9 mouse cellular contexts compared by ENCODE assay signal in genomic region chr13:56221995-56222848, GRCm38 (mm10). TPM values are rescaled to one million over a fixed set of nuclear protein-coding genes. Genes with fewer than 3 reads are reported as not detected.
A peak's percentile ranks its signal among the peaks of the same experiment; 100 is the strongest.
DNase-seq lines count a peak whose midpoint lies in the region; ATAC-seq and TF ChIP-seq lines count a peak whose summit lies in the region.
"Had no signal": no experiment of that assay in that cellular context is flagged by ENCODE, and none has a peak within 500 bp of the region (broad histone marks: within the 10 kb centered on the region; RNA-seq: fewer than 3 reads in every experiment).

No protein-coding gene starts in this region.

- no peak for DNase-seq in kidney, postnatal 25 days
- DNase-seq in hindbrain, embryonic 14.5 days (ENCODE audit: low spot score), result peak; percentile 54
- DNase-seq in limb, embryonic 14.5 days (ENCODE audit: low spot score), result no peak
- peak; percentile 31 for DNase-seq in right cerebral cortex, postnatal 25 days
- DNase-seq in adrenal gland, adult 18-20 months (ENCODE audit: low spot score in 2 of 2), result no peak
- DNase-seq in adrenal gland, postnatal 10 days, result no peak

- H3K27me3 ChIP-seq in kidney, embryonic 15.5 days, result peaks cover 77% of the 10 kb centered on the region
- peaks cover 61% of the 10 kb centered on the region for H3K27me3 ChIP-seq in embryonic facial prominence, embryonic 15.5 days
- peaks cover 82% of the 10 kb centered on the region for H3K27me3 ChIP-seq in hindbrain, embryonic 14.5 days (ENCODE audit: control insufficient read depth, insufficient read depth, low read length)
- H3K27me3 ChIP-seq in limb, embryonic 14.5 days (ENCODE audit: control insufficient read depth, insufficient read depth, low read length), result peaks cover 45% of the 10 kb centered on the region

- no peak overlapping the region for H3K9ac ChIP-seq in kidney, embryonic 15.5 days
- H3K9ac ChIP-seq in embryonic facial prominence, embryonic 15.5 days, result no peak overlapping the region
- peak overlapping the region; percentile 44; the same call in 1 of the 2 replicates for H3K9ac ChIP-seq in hindbrain, embryonic 14.5 days
- peak overlapping the region; percentile 52 for H3K9ac ChIP-seq in limb, embryonic 14.5 days (ENCODE audit: low read depth, low read length, severe bottlenecking)

- no peak for TF ChIP-seq POLR2A in limb, embryonic 14.5 days (IDR thresholded peaks at IDR 0.05; ENCODE audit: borderline replicate concordance, extremely low read depth, insufficient read depth, insufficient read length)

- H3K9me3 ChIP-seq in kidney, embryonic 15.5 days (replicated peaks), result no peaks in the 10 kb centered on the region
- no peaks in the 10 kb centered on the region for H3K9me3 ChIP-seq in embryonic facial prominence, embryonic 15.5 days (replicated peaks)
- no peaks in the 10 kb centered on the region for H3K9me3 ChIP-seq in hindbrain, embryonic 14.5 days (ENCODE audit: control insufficient read depth, low read length)
- no peaks in the 10 kb centered on the region for H3K9me3 ChIP-seq in limb, embryonic 14.5 days (ENCODE audit: control insufficient read depth, low read length)

- H3K4me2 ChIP-seq in kidney, embryonic 15.5 days, result peak overlapping the region; percentile 87
- peak overlapping the region; percentile 95 for H3K4me2 ChIP-seq in embryonic facial prominence, embryonic 15.5 days (replicated peaks)
- peak overlapping the region; percentile 72 for H3K4me2 ChIP-seq in hindbrain, embryonic 14.5 days (replicated peaks)
- peak overlapping the region; percentile 88 for H3K4me2 ChIP-seq in limb, embryonic 14.5 days (replicated peaks; ENCODE audit: low read depth, low read length, severe bottlenecking)

- peak overlapping the region; percentile 64 for H3K27ac ChIP-seq in kidney, embryonic 15.5 days
- no peak overlapping the region for H3K27ac ChIP-seq in embryonic facial prominence, embryonic 15.5 days (replicated peaks)
- no peak overlapping the region for H3K27ac ChIP-seq in hindbrain, embryonic 14.5 days
- H3K27ac ChIP-seq in limb, embryonic 14.5 days (replicated peaks; ENCODE audit: low read depth, low read length), result no peak overlapping the region

- ATAC-seq in kidney, embryonic 15.5 days (replicated peaks; ENCODE audit: low FRiP score), result peak; percentile 63; the same call in 1 of the 2 replicates
- no peak for ATAC-seq in embryonic facial prominence, embryonic 15.5 days (ENCODE audit: insufficient number of reproducible peaks, low FRiP score, low TSS enrichment, low read depth)
- ATAC-seq in hindbrain, embryonic 14.5 days (ENCODE audit: low FRiP score), result peak; percentile 65; the same call in 1 of the 2 replicates
- peak; percentile 24; the same call in 1 of the 2 replicates for ATAC-seq in limb, embryonic 14.5 days (ENCODE audit: low FRiP score, low read depth)

- peaks cover 31% of the 10 kb centered on the region for H3K4me1 ChIP-seq in kidney, embryonic 15.5 days
- H3K4me1 ChIP-seq in embryonic facial prominence, embryonic 15.5 days, result peaks cover 35% of the 10 kb centered on the region
- H3K4me1 ChIP-seq in hindbrain, embryonic 14.5 days (replicated peaks; ENCODE audit: control insufficient read depth, insufficient read depth, low read length), result peaks cover 13% of the 10 kb centered on the region
- H3K4me1 ChIP-seq in limb, embryonic 14.5 days (ENCODE audit: control insufficient read depth, insufficient read depth, low read length), result peaks cover 14% of the 10 kb centered on the region

- WGBS in kidney, embryonic 15.5 days, result 2% methylated on average over 50 of the region's 50 CpGs
- 8% methylated on average over 50 of the region's 50 CpGs for WGBS in embryonic facial prominence, embryonic 15.5 days
- 2% methylated on average over 50 of the region's 50 CpGs for WGBS in hindbrain, embryonic 14.5 days
- WGBS in limb, embryonic 14.5 days, result 4% methylated on average over 49 of the region's 50 CpGs

- H3K4me3 ChIP-seq in kidney, embryonic 15.5 days (replicated peaks), result peak overlapping the region; percentile 44
- peak overlapping the region; percentile 46 for H3K4me3 ChIP-seq in embryonic facial prominence, embryonic 15.5 days (replicated peaks)
- peak overlapping the region; percentile 32 for H3K4me3 ChIP-seq in hindbrain, embryonic 14.5 days (replicated peaks; ENCODE audit: low read length)
- H3K4me3 ChIP-seq in limb, embryonic 14.5 days (replicated peaks; ENCODE audit: low read length), result peak overlapping the region; percentile 41

- no peaks in the 10 kb centered on the region for H3K36me3 ChIP-seq in kidney, embryonic 15.5 days
- no peaks in the 10 kb centered on the region for H3K36me3 ChIP-seq in embryonic facial prominence, embryonic 15.5 days
- H3K36me3 ChIP-seq in hindbrain, embryonic 14.5 days (replicated peaks; ENCODE audit: control insufficient read depth, insufficient read depth), result no peaks in the 10 kb centered on the region
- H3K36me3 ChIP-seq in limb, embryonic 14.5 days (ENCODE audit: control insufficient read depth, insufficient read depth, low read length), result no peaks in the 10 kb centered on the region

RNA-seq across cellular contexts. Expression of gene Neurog1, which starts 29.7 kb away (rescaled TPM):
- not detected in 2 replicates for polyA plus RNA-seq in kidney, embryonic 15.5 days (2015; fragmentation: Nextera tagmentation; extraction: Ambion mirVana)
- polyA plus RNA-seq in embryonic facial prominence, embryonic 15.5 days (2015; fragmentation: Nextera tagmentation; extraction: Ambion mirVana), result 1.8 and 3.1 TPM in 2 replicates
- 2.6 TPM in 1 of 2 replicates, not detected in the other for polyA plus RNA-seq in hindbrain, embryonic 14.5 days (2014; fragmentation: Nextera tagmentation; extraction: Ambion mirVana)
- 0.04 and 0.06 TPM in 2 replicates for polyA plus RNA-seq in limb, embryonic 14.5 days (2012; rRNA removed)
- not detected in 2 replicates for polyA plus RNA-seq in limb, embryonic 14.5 days (2014; fragmentation: Nextera tagmentation; extraction: Ambion mirVana)
- not detected for total RNA-seq in adrenal gland, adult 18-20 months (2021)
- not detected for total RNA-seq in adrenal gland, postnatal 10 days (2021)
- total RNA-seq: heart, postnatal 14 days had no signal

RNA-seq across cellular contexts. Expression of gene Tifab, which starts 43.5 kb away (rescaled TPM):
- polyA plus RNA-seq in kidney, embryonic 15.5 days (2015; fragmentation: Nextera tagmentation; extraction: Ambion mirVana), result 2.1 and 2.4 TPM in 2 replicates
- 3.4 and 3.7 TPM in 2 replicates for polyA plus RNA-seq in embryonic facial prominence, embryonic 15.5 days (2015; fragmentation: Nextera tagmentation; extraction: Ambion mirVana)
- polyA plus RNA-seq in hindbrain, embryonic 14.5 days (2014; fragmentation: Nextera tagmentation; extraction: Ambion mirVana), result 0.37 and 0.73 TPM in 2 replicates
- polyA plus RNA-seq in limb, embryonic 14.5 days (2012; rRNA removed), result 1.9 and 2.0 TPM in 2 replicates
- 1.1 and 1.3 TPM in 2 replicates for polyA plus RNA-seq in limb, embryonic 14.5 days (2014; fragmentation: Nextera tagmentation; extraction: Ambion mirVana)
- total RNA-seq in adrenal gland, adult 18-20 months (2021), result 1 to 10 TPM; 2.2 to 3.0 TPM
- total RNA-seq in adrenal gland, postnatal 10 days (2021), result 1 to 10 TPM; 1.8 TPM

Comparison
In these comparisons a context has a peak if more than half of its experiments do, and no peak if none do; other contexts are left out.
1. H3K9ac ChIP-seq: peak in hindbrain, embryonic 14.5 days (single experiment) and limb, embryonic 14.5 days (single experiment); none in kidney, embryonic 15.5 days (single experiment) and embryonic facial prominence, embryonic 15.5 days (single experiment).
2. DNase-seq: peak in hindbrain, embryonic 14.5 days (single experiment) and right cerebral cortex, postnatal 25 days (single experiment); none in kidney, postnatal 25 days (0 of 2), limb, embryonic 14.5 days (single experiment), adrenal gland, adult 18-20 months (0 of 2) and adrenal gland, postnatal 10 days (single experiment).
3. Peak in every context shown above with its lines, with median percentiles within 50 percentile points of each other: H3K4me2 ChIP-seq and H3K4me3 ChIP-seq.